ENCODE assay signal across 10 mouse cellular contexts in the genomic region with DNA sequence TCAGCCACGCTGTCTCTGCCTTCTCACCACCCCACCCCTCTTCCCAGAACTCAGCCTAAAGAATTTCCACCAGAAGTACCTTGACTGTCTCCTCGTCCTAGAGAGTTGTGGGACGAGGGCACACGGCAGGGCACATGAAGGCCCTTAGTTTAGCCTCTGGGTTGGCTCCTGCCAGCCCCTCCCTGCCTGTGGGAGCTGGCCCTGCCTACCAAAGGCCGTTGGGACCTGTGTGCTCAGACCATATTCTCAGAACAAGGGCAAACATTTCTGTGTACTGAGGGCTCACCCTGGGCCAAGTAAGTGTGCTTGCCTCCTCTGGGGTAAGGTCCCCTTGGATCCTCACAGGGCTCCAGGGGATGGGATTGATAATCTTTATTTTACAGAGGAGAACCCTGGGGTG.
A peak's percentile ranks its signal among the peaks of the same experiment; 100 is the strongest.
DNase-seq lines count a peak whose midpoint lies in the region; ATAC-seq and TF ChIP-seq lines count a peak whose summit lies in the region.
"Had no signal": no experiment of that assay in that cellular context is flagged by ENCODE, and none has a peak within 500 bp of the region (broad histone marks: within the 10 kb centered on the region; RNA-seq: fewer than 3 reads in every experiment).

No protein-coding gene starts in this region.

- H3K36me3 ChIP-seq in forebrain, postnatal 0 days (ENCODE audit: insufficient read depth), result peaks cover 31% of the 10 kb centered on the region
- peaks cover 56% of the 10 kb centered on the region for H3K36me3 ChIP-seq in forebrain, embryonic 14.5 days (ENCODE audit: control insufficient read depth, insufficient read depth, low read length)
- H3K36me3 ChIP-seq in lung, embryonic 16.5 days (ENCODE audit: control insufficient read depth, insufficient read depth, low read length), result peaks cover 25% of the 10 kb centered on the region
- peaks cover 12% of the 10 kb centered on the region for H3K36me3 ChIP-seq in intestine, embryonic 15.5 days
- H3K36me3 ChIP-seq in neural tube, embryonic 14.5 days (ENCODE audit: control insufficient read depth, insufficient read depth, low read length), result peaks cover 15% of the 10 kb centered on the region; the same call in 1 of the 2 replicates

- peak overlapping the region; percentile 33 for H3K4me2 ChIP-seq in forebrain, postnatal 0 days (ENCODE audit: low read depth)
- no peak overlapping the region for H3K4me2 ChIP-seq in forebrain, embryonic 14.5 days (ENCODE audit: low read length)
- H3K4me2 ChIP-seq in lung, embryonic 16.5 days (ENCODE audit: low read depth, low read length), result peak overlapping the region; percentile 64
- H3K4me2 ChIP-seq in intestine, embryonic 15.5 days (replicated peaks), result peak overlapping the region; percentile 63
- peak overlapping the region; percentile 32; the same call in 1 of the 2 replicates for H3K4me2 ChIP-seq in neural tube, embryonic 14.5 days (ENCODE audit: low read depth, low read length)

- ATAC-seq in forebrain, postnatal 0 days, result no peak
- no peak for ATAC-seq in forebrain, embryonic 14.5 days
- no peak for ATAC-seq in lung, embryonic 16.5 days (ENCODE audit: low read depth)
- no peak for ATAC-seq in intestine, embryonic 15.5 days
- no peak for ATAC-seq in neural tube, embryonic 14.5 days (ENCODE audit: low read depth)

- DNase-seq in forebrain, postnatal 0 days, result no peak
- no peak for DNase-seq in forebrain, embryonic 14.5 days (ENCODE audit: low spot score)
- no peak for DNase-seq in lung, postnatal 10 days
- DNase-seq in cerebellum, postnatal 25 days, result no peak
- no peak for DNase-seq in retina, embryonic 14.5 days (ENCODE audit: low spot score)
- DNase-seq: thymus, postnatal 14 days had no signal

- TF ChIP-seq CTCF in forebrain, postnatal 0 days (IDR thresholded peaks at IDR 0.05; ENCODE audit: low read depth), result no peak

- no peaks in the 10 kb centered on the region for H3K27me3 ChIP-seq in forebrain, postnatal 0 days (ENCODE audit: insufficient read depth, low read length)
- no peaks in the 10 kb centered on the region for H3K27me3 ChIP-seq in forebrain, embryonic 14.5 days (replicated peaks; ENCODE audit: control insufficient read depth, insufficient read depth, low read length)
- no peaks in the 10 kb centered on the region for H3K27me3 ChIP-seq in lung, embryonic 16.5 days (ENCODE audit: control insufficient read depth, insufficient read depth, low read depth, low read length)
- H3K27me3 ChIP-seq in intestine, embryonic 15.5 days (replicated peaks), result no peaks in the 10 kb centered on the region
- H3K27me3 ChIP-seq in neural tube, embryonic 14.5 days (ENCODE audit: control insufficient read depth, insufficient read depth, low read length), result no peaks in the 10 kb centered on the region
- H3K27me3 ChIP-seq: CH12.LX had no signal

- H3K27ac ChIP-seq in forebrain, postnatal 0 days (ENCODE audit: low read depth, low read length), result no peak overlapping the region
- no peak overlapping the region for H3K27ac ChIP-seq in forebrain, embryonic 14.5 days (ENCODE audit: low read depth, low read length)
- peak overlapping the region; percentile 20; the same call in 1 of the 2 replicates for H3K27ac ChIP-seq in lung, embryonic 16.5 days (ENCODE audit: low read length)
- H3K27ac ChIP-seq in intestine, embryonic 15.5 days, result no peak overlapping the region
- H3K27ac ChIP-seq in neural tube, embryonic 14.5 days (ENCODE audit: low read depth, low read length), result no peak overlapping the region

- no peak overlapping the region for H3K9ac ChIP-seq in forebrain, postnatal 0 days
- no peak overlapping the region for H3K9ac ChIP-seq in forebrain, embryonic 14.5 days (ENCODE audit: low read length)
- peak overlapping the region; percentile 63 for H3K9ac ChIP-seq in lung, embryonic 16.5 days (ENCODE audit: low read length)
- peak overlapping the region; percentile 49 for H3K9ac ChIP-seq in intestine, embryonic 15.5 days
- H3K9ac ChIP-seq in neural tube, embryonic 14.5 days (replicated peaks; ENCODE audit: low read depth, low read length), result no peak overlapping the region

- no peak overlapping the region for H3K4me3 ChIP-seq in forebrain, postnatal 0 days (ENCODE audit: low read depth, low read length)
- no peak overlapping the region for H3K4me3 ChIP-seq in forebrain, embryonic 14.5 days (ENCODE audit: low read depth, low read length)
- peak overlapping the region; percentile 49 for H3K4me3 ChIP-seq in lung, embryonic 16.5 days (ENCODE audit: low read length)
- peak overlapping the region; percentile 45 for H3K4me3 ChIP-seq in intestine, embryonic 15.5 days (replicated peaks)
- no peak overlapping the region; the same call in 1 of the 2 replicates for H3K4me3 ChIP-seq in neural tube, embryonic 14.5 days (ENCODE audit: low read depth, low read length)

- no peaks in the 10 kb centered on the region for H3K9me3 ChIP-seq in forebrain, postnatal 0 days (ENCODE audit: low read length)
- H3K9me3 ChIP-seq in forebrain, embryonic 14.5 days (replicated peaks; ENCODE audit: control insufficient read depth, low read length), result no peaks in the 10 kb centered on the region
- no peaks in the 10 kb centered on the region for H3K9me3 ChIP-seq in lung, embryonic 16.5 days (ENCODE audit: control insufficient read depth, low read length)
- no peaks in the 10 kb centered on the region for H3K9me3 ChIP-seq in intestine, embryonic 15.5 days
- no peaks in the 10 kb centered on the region for H3K9me3 ChIP-seq in neural tube, embryonic 14.5 days (ENCODE audit: control insufficient read depth, low read length)

- 85% methylated on average over 5 of the region's 5 CpGs for WGBS in forebrain, postnatal 0 days
- 82% methylated on average over 5 of the region's 5 CpGs for WGBS in forebrain, embryonic 14.5 days
- WGBS in lung, embryonic 16.5 days, result 56% methylated on average over 5 of the region's 5 CpGs
- 49% methylated on average over 5 of the region's 5 CpGs for WGBS in intestine, embryonic 15.5 days
- 81% methylated on average over 5 of the region's 5 CpGs for WGBS in neural tube, embryonic 14.5 days

- H3K4me1 ChIP-seq in forebrain, postnatal 0 days (ENCODE audit: insufficient read depth), result 0 out of 2 replicates have a peak, but pooled peaks cover 3% of the 10 kb centered on the region
- peaks cover 15% of the 10 kb centered on the region; the same call in 1 of the 2 replicates for H3K4me1 ChIP-seq in forebrain, embryonic 14.5 days (ENCODE audit: control insufficient read depth, insufficient read depth, low read length)
- peaks cover 40% of the 10 kb centered on the region for H3K4me1 ChIP-seq in lung, embryonic 16.5 days (replicated peaks; ENCODE audit: control insufficient read depth, insufficient read depth, low read length)
- H3K4me1 ChIP-seq in intestine, embryonic 15.5 days (replicated peaks), result peaks cover 41% of the 10 kb centered on the region
- H3K4me1 ChIP-seq in neural tube, embryonic 14.5 days (ENCODE audit: control insufficient read depth, insufficient read depth, low read length), result peaks cover 17% of the 10 kb centered on the region; the same call in 1 of the 2 replicates

Comparison
In these comparisons a context has a peak if more than half of its experiments do, and no peak if none do; other contexts are left out.
1. H3K4me3 ChIP-seq: peak in lung, embryonic 16.5 days (single experiment) and intestine, embryonic 15.5 days (single experiment); none in forebrain, postnatal 0 days (single experiment), forebrain, embryonic 14.5 days (single experiment) and neural tube, embryonic 14.5 days (single experiment).
2. H3K9ac ChIP-seq: peak in lung, embryonic 16.5 days (single experiment) and intestine, embryonic 15.5 days (single experiment); none in forebrain, postnatal 0 days (single experiment), forebrain, embryonic 14.5 days (single experiment) and neural tube, embryonic 14.5 days (single experiment).